Comparison of ENCODE assay signal across 8 mouse cellular contexts in genomic region chr15:97992712-97993286, GRCm38 (mm10). TPM values are rescaled to one million over a fixed set of nuclear protein-coding genes. Genes with fewer than 3 reads are reported as not detected.
A peak's percentile ranks its signal among the peaks of the same experiment; 100 is the strongest.
DNase-seq lines count a peak whose midpoint lies in the region; ATAC-seq and TF ChIP-seq lines count a peak whose summit lies in the region.

No protein-coding gene starts in this region.

- H3K27ac ChIP-seq in layer of hippocampus, adult 2 months: peak overlapping the region; percentile 57; the same call in 1 of the 2 replicates
- H3K27ac ChIP-seq in olfactory bulb, adult 2 months (ENCODE audit: insufficient read depth, low read depth, low read length): no peak overlapping the region

- no peak for TF ChIP-seq POLR2A in olfactory bulb, adult 2 months (IDR thresholded peaks at IDR 0.05; ENCODE audit: insufficient read depth, low read depth, low read length)

- H3K4me1 ChIP-seq in olfactory bulb, adult 2 months (ENCODE audit: control insufficient read depth, insufficient read depth, low read length): peaks cover 31% of the 10 kb centered on the region

- peak overlapping the region; percentile 31; the same call in 1 of the 2 replicates for H3K4me3 ChIP-seq in layer of hippocampus, adult 2 months
- H3K4me3 ChIP-seq in olfactory bulb, adult 2 months (ENCODE audit: insufficient read depth, low read depth, low read length): peak overlapping the region; percentile 36

- no peak for TF ChIP-seq CTCF in layer of hippocampus, adult 2 months (conservative IDR thresholded peaks at IDR 0.05)
- TF ChIP-seq CTCF in olfactory bulb, adult 2 months (IDR thresholded peaks at IDR 0.05; ENCODE audit: insufficient read depth, low read depth, low read length): no peak

- 3% methylated on average over 18 of the region's 18 CpGs for WGBS in olfactory bulb, adult 2 months

- ATAC-seq in frontal cortex, adult (ENCODE audit: low TSS enrichment): peak; percentile 98
- ATAC-seq in hematopoietic stem cell, adult 5-6 weeks (replicated peaks in 1 of 2; ENCODE audit: insufficient read depth in 1 of 2, low FRiP score in 2 of 2, low TSS enrichment in 1 of 2, low read depth in 1 of 2, poor library complexity in 2 of 2, severe bottlenecking in 2 of 2): peak; percentile 91 to 94

- peak; percentile 99 for DNase-seq in MEL-GATA-1-ER (ENCODE audit: extremely low read depth, low read depth)
- DNase-seq in cerebellum, adult 9-10 months: peak; percentile 66
- DNase-seq in layer of hippocampus, adult 2 months (ENCODE audit: low spot score in 2 of 2): peak; percentile 61 to 78
- peak; percentile 80 to 81 for DNase-seq in lung, adult 18-20 months
- DNase-seq in testis, postnatal 14 days (ENCODE audit: low spot score): peak; percentile 89

RNA-seq across cellular contexts. Expression of gene Col2a1, which starts 11.7 kb away (rescaled TPM):
- not detected in 2 replicates for total RNA-seq in hematopoietic stem cell, adult 5-6 weeks (2017)
- 1 to 10 TPM in 1 of 2 experiments, under 1 TPM in 1; 0.61 to 1.2 TPM for total RNA-seq in layer of hippocampus, adult 2 months (2021)
- not detected in 2 replicates for polyA plus RNA-seq in olfactory bulb, adult 2 months (2012; ENCODE audit: insufficient read depth, insufficient read length, low replicate concordance, missing spikeins)

RNA-seq across cellular contexts. Expression of gene Tmem106c, which starts 28.8 kb away (rescaled TPM):
- total RNA-seq in hematopoietic stem cell, adult 5-6 weeks (2017): 36.1 and 45.1 TPM in 2 replicates
- 10 to 100 TPM; 32.8 to 34.1 TPM for total RNA-seq in layer of hippocampus, adult 2 months (2021)
- polyA plus RNA-seq in olfactory bulb, adult 2 months (2012; ENCODE audit: insufficient read depth, insufficient read length, low replicate concordance, missing spikeins): not detected in 2 replicates
